Mouse (Mus musculus): Measurements from ENCODE around the gene Tmsb10. TPM values are rescaled to one million over a fixed set of nuclear protein-coding genes. Genes with fewer than 3 reads are reported as not detected.

Gene Tmsb10
- polyA plus RNA-seq, 1 experiment from 2014 or later, result 2,084 TPM

DNA sequence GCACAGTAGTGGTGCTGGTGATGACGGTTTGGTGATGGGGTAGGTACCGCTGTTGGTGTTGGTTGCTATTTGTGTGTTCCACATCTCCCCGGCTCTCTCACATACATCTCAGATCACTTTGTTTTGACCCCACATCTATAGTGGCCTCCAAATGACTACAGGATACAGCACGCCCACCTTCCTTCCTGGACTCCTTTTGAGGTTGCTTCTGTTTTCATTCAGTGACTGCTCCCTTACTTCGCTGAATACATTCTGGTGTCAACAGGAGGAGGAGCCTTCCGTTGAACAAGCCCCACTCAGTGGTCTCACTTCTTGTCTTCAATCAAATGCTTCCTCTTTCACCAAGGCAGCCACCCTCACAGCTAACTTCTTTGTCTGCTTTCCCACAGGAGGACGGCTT lies 3.8 kb downstream of the Tmsb10 start:
- DNase-seq (ENCODE audit: low spot score) (peak; percentile 39), ATAC-seq (no peak)
- Histone ChIP-seq H3K4me2 (replicated peaks; ENCODE audit: low read depth, low read length) (no peak overlapping the region), H3K4me1 (ENCODE audit: insufficient read depth, low read depth, low read length) (peaks cover 10% of the 10 kb centered on the region; the same call in 1 of the 2 replicates), H3K9ac (replicated peaks; ENCODE audit: low read depth) (no peak overlapping the region), H3K9me3 (ENCODE audit: low read length) (no peaks in the 10 kb centered on the region), H3K27ac (ENCODE audit: low read length) (no peak overlapping the region), H3K4me3 (ENCODE audit: low read depth, low read length) (no peak overlapping the region), H3K27me3 (replicated peaks; ENCODE audit: insufficient read depth, low read length) (no peaks in the 10 kb centered on the region), H3K36me3 (ENCODE audit: insufficient read depth, low read length) (no peaks in the 10 kb centered on the region)
- TF ChIP-seq EP300 (IDR thresholded peaks at IDR 0.05) (no peak), CTCF (IDR thresholded peaks at IDR 0.05) (no peak)
- WGBS, result 50% methylated on average over 7 of the region's 7 CpGs

GRCm38 (mm10) chr6:72952967-72953366 lies 5.6 kb downstream of the Tmsb10 start:
- no peak for DNase-seq (ENCODE audit: low spot score)
- Histone ChIP-seq H3K4me2 (replicated peaks; ENCODE audit: low read depth, low read length) (no peak overlapping the region), H3K4me3 (ENCODE audit: low read depth, low read length) (no peak overlapping the region), H3K4me1 (ENCODE audit: insufficient read depth, low read depth, low read length) (peaks cover 10% of the 10 kb centered on the region; the same call in 1 of the 2 replicates), H3K9me3 (ENCODE audit: low read length) (no peaks in the 10 kb centered on the region), H3K27me3 (replicated peaks; ENCODE audit: insufficient read depth, low read length) (no peaks in the 10 kb centered on the region), H3K27ac (ENCODE audit: low read length) (no peak overlapping the region), H3K9ac (replicated peaks; ENCODE audit: low read depth) (no peak overlapping the region), H3K36me3 (ENCODE audit: insufficient read depth, low read length) (no peaks in the 10 kb centered on the region)
- ATAC-seq, result no peak
- WGBS, result 69% methylated on average over 2 of the region's 2 CpGs
- TF ChIP-seq CTCF (IDR thresholded peaks at IDR 0.05), result no peak
- TF ChIP-seq EP300 (IDR thresholded peaks at IDR 0.05), result no peak

GRCm38 (mm10) chr6:72952221-72952620 lies 6.3 kb downstream of the Tmsb10 start:
- H3K9me3 ChIP-seq (ENCODE audit: low read length), result no peaks in the 10 kb centered on the region
- DNase-seq (ENCODE audit: low spot score) (no peak), ATAC-seq (no peak)
- H3K36me3 ChIP-seq (ENCODE audit: insufficient read depth, low read length), result no peaks in the 10 kb centered on the region
- TF ChIP-seq EP300 (IDR thresholded peaks at IDR 0.05) (no peak), CTCF (IDR thresholded peaks at IDR 0.05) (no peak)
- no peak overlapping the region for H3K4me3 ChIP-seq (ENCODE audit: low read depth, low read length)
- H3K4me1 ChIP-seq (ENCODE audit: insufficient read depth, low read depth, low read length), result peaks cover 10% of the 10 kb centered on the region; the same call in 1 of the 2 replicates
- H3K27ac ChIP-seq (ENCODE audit: low read length), result no peak overlapping the region
- H3K27me3 ChIP-seq (replicated peaks; ENCODE audit: insufficient read depth, low read length), result no peaks in the 10 kb centered on the region
- H3K9ac ChIP-seq (replicated peaks; ENCODE audit: low read depth), result no peak overlapping the region
- WGBS, result 40% methylated on average over 2 of the region's 2 CpGs
- no peak overlapping the region for H3K4me2 ChIP-seq (replicated peaks; ENCODE audit: low read depth, low read length)

GRCm38 (mm10) chr6:72949161-72949756 lies 9.3 kb downstream of the Tmsb10 start:
- no peak overlapping the region for H3K27ac ChIP-seq (ENCODE audit: low read length)
- WGBS, result 71% methylated on average over 9 of the region's 9 CpGs
- H3K27me3 ChIP-seq (replicated peaks; ENCODE audit: insufficient read depth, low read length), result no peaks in the 10 kb centered on the region
- no peaks in the 10 kb centered on the region for H3K4me1 ChIP-seq (ENCODE audit: insufficient read depth, low read depth, low read length)
- no peak for DNase-seq (ENCODE audit: low spot score)
- H3K4me3 ChIP-seq (ENCODE audit: low read depth, low read length), result no peak overlapping the region
- H3K36me3 ChIP-seq (ENCODE audit: insufficient read depth, low read length), result no peaks in the 10 kb centered on the region
- TF ChIP-seq EP300 (IDR thresholded peaks at IDR 0.05) (no peak), CTCF (IDR thresholded peaks at IDR 0.05) (no peak)
- no peaks in the 10 kb centered on the region for H3K9me3 ChIP-seq (ENCODE audit: low read length)
- no peak for ATAC-seq
- H3K9ac ChIP-seq (replicated peaks; ENCODE audit: low read depth), result no peak overlapping the region
- no peak overlapping the region for H3K4me2 ChIP-seq (replicated peaks; ENCODE audit: low read depth, low read length)

- Histone ChIP-seq H3K36me3 (ENCODE audit: insufficient read depth, low read length) (no peaks in the 10 kb centered on the region), H3K9me3 (ENCODE audit: low read length) (no peaks in the 10 kb centered on the region), H3K27ac (ENCODE audit: low read length) (no peak overlapping the region), H3K27me3 (replicated peaks; ENCODE audit: insufficient read depth, low read length) (no peaks in the 10 kb centered on the region), H3K4me2 (replicated peaks; ENCODE audit: low read depth, low read length) (no peak overlapping the region), H3K9ac (replicated peaks; ENCODE audit: low read depth) (no peak overlapping the region), H3K4me3 (ENCODE audit: low read depth, low read length) (no peak overlapping the region), H3K4me1 (ENCODE audit: insufficient read depth, low read depth, low read length) (no peaks in the 10 kb centered on the region)
- ATAC-seq, result no peak
- no peak for TF ChIP-seq CTCF (IDR thresholded peaks at IDR 0.05)
- 83% methylated on average over 3 of the region's 3 CpGs for WGBS
- no peak for DNase-seq (ENCODE audit: low spot score)
Observed at GRCm38 (mm10) chr6:72948392-72948791, 10.2 kb downstream of the Tmsb10 start.

DNA sequence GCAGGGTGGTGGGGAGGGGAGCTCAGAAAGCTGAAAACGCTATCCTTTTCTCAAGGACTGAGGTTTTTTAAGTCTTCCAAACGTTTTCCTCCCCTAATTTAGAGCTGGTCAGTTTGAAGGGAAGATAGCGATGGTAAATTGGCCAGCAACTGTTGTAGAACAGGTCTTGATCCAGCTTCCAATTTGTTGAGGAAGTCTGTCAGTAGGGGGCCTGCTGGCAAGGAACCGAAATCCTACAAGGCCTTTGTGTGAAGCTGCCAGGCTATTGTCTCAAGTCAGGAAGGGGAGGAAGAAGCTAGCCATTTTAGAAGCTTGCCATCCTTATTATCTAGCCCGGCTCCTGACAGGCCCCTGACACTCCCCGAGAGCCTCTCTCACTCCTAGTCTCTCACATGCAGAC lies 10.6 kb downstream of the Tmsb10 start:
- Histone ChIP-seq H3K9ac (replicated peaks; ENCODE audit: low read depth) (no peak overlapping the region), H3K36me3 (ENCODE audit: insufficient read depth, low read length) (no peaks in the 10 kb centered on the region), H3K4me2 (replicated peaks; ENCODE audit: low read depth, low read length) (no peak overlapping the region), H3K4me1 (ENCODE audit: insufficient read depth, low read depth, low read length) (no peaks in the 10 kb centered on the region), H3K27ac (ENCODE audit: low read length) (no peak overlapping the region), H3K4me3 (ENCODE audit: low read depth, low read length) (no peak overlapping the region), H3K9me3 (ENCODE audit: low read length) (no peaks in the 10 kb centered on the region), H3K27me3 (replicated peaks; ENCODE audit: insufficient read depth, low read length) (no peaks in the 10 kb centered on the region)
- ATAC-seq, result no peak
- TF ChIP-seq EP300 (IDR thresholded peaks at IDR 0.05) (no peak), CTCF (IDR thresholded peaks at IDR 0.05) (peak; percentile 36)
- WGBS, result 53% methylated on average over 6 of the region's 6 CpGs
- DNase-seq (ENCODE audit: low spot score), result no peak

GRCm38 (mm10) chr6:72940493-72940892 lies 18.1 kb downstream of the Tmsb10 start:
- Histone ChIP-seq H3K36me3 (ENCODE audit: insufficient read depth, low read length) (no peaks in the 10 kb centered on the region), H3K4me3 (ENCODE audit: low read depth, low read length) (no peak overlapping the region), H3K27me3 (replicated peaks; ENCODE audit: insufficient read depth, low read length) (no peaks in the 10 kb centered on the region), H3K4me2 (replicated peaks; ENCODE audit: low read depth, low read length) (no peak overlapping the region), H3K9me3 (ENCODE audit: low read length) (no peaks in the 10 kb centered on the region), H3K4me1 (ENCODE audit: insufficient read depth, low read depth, low read length) (no peaks in the 10 kb centered on the region), H3K9ac (replicated peaks; ENCODE audit: low read depth) (no peak overlapping the region), H3K27ac (ENCODE audit: low read length) (no peak overlapping the region)
- DNase-seq (ENCODE audit: low spot score) (peak; percentile 60), ATAC-seq (no peak)
- 5% methylated on average over 3 of the region's 3 CpGs for WGBS
- TF ChIP-seq EP300 (IDR thresholded peaks at IDR 0.05), result no peak
- peak; percentile 95 for TF ChIP-seq CTCF (IDR thresholded peaks at IDR 0.05)

Data from lung, postnatal 0 days (tissue).